Mouse (Mus musculus) limb, embryonic 10.5 days (tissue): Measurements from ENCODE around the gene Arhgef33. TPM values are rescaled to one million over a fixed set of nuclear protein-coding genes. Genes with fewer than 3 reads are reported as not detected.

Experiments
- DNase-seq: peaks from one replicate; pipeline ENCODE4 v3.0.0-alpha.2; 2017; ENCODE audit warnings: low spot score
- H3K27ac ChIP-seq: fragments of 300-500 bp; sonication (generic); 2 replicates; pipeline ENCODE4 v1.5.1; 2016; ENCODE audit warnings: mild to moderate bottlenecking
- H3K27me3 ChIP-seq: fragments of 300-500 bp; sonication (generic); 2 replicates; pipeline ENCODE4 v1.6.1; 2016; ENCODE audit warnings: low read depth, mild to moderate bottlenecking; ENCODE audit not compliant: poor library complexity, severe bottlenecking
- H3K36me3 ChIP-seq: fragments of 300-500 bp; sonication (generic); 2 replicates; pipeline ENCODE4 v1.6.1; 2016; ENCODE audit warnings: mild to moderate bottlenecking, moderate library complexity
- H3K4me1 ChIP-seq: fragments of 300-500 bp; sonication (generic); 2 replicates; pipeline ENCODE4 v1.6.1; 2016
- H3K4me3 ChIP-seq: fragments of 300-500 bp; sonication (generic); 2 replicates; pipeline ENCODE4 v1.5.1; 2016; ENCODE audit warnings: mild to moderate bottlenecking, moderate library complexity
- H3K9me3 ChIP-seq: fragments of 300-500 bp; sonication (generic); replicated peaks from 2 replicates; pipeline ENCODE4 v1.6.1; 2016; ENCODE audit warnings: mild to moderate bottlenecking
- WGBS: fragments of 180-500 bp; shearing (Covaris S2); methylation state at CpG from one replicate; pipeline ENCODE4 v1.1.7; 2016; 5-methylcytosine and 5-hydroxymethylcytosine counted together
- polyA plus RNA-seq: library from polyadenylated mRNA; unstranded; fragments of >200 nt; fragmentation: Nextera tagmentation; extraction: Ambion mirVana; gene quantifications from 2 replicates; pipeline ENCODE4 v1.2.1, GENCODE M21; 2016

The Arhgef33 gene
- polyA plus RNA-seq, 1 experiment from 2014 or later: 0.85 TPM

GRCm38 (mm10) chr17:80311761-80312160, 4.6 kb downstream of the Arhgef33 start:
- H3K36me3 ChIP-seq: no peaks in the 10 kb centered on the region
- H3K4me1 ChIP-seq: no peaks in the 10 kb centered on the region
- DNase-seq: no peak
- H3K27me3 ChIP-seq: no peaks in the 10 kb centered on the region
- no peak overlapping the region for H3K4me3 ChIP-seq
- no peaks in the 10 kb centered on the region for H3K9me3 ChIP-seq
- H3K27ac ChIP-seq: no peak overlapping the region
- 90% methylated on average over 9 of the region's 9 CpGs for WGBS

DNA sequence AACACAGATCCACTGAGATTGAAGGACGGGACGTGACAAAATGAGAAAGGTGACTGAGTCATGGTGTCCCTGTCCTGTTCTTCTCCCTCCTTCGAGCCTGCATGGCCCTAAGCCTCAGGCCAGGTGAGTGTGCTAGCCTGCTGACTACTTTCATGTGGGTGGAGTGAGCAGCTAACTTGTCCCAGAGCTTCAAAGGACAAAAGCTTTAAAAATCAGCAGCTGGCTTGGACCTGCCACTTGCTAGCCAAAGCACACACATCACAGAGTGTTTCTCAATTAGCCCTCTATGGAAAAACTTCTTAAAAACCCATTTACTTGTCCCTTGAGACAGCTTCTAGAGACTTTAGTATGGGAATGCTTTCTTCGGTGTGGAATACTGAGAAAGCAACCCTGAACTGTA, 5.2 kb downstream of the Arhgef33 start:
- Histone ChIP-seq H3K27ac (no peak overlapping the region), H3K36me3 (no peaks in the 10 kb centered on the region), H3K4me3 (no peak overlapping the region), H3K27me3 (no peaks in the 10 kb centered on the region), H3K4me1 (no peaks in the 10 kb centered on the region), H3K9me3 (no peaks in the 10 kb centered on the region)
- DNase-seq: no peak
- WGBS: 88% methylated on average over 4 of the region's 4 CpGs

- Histone ChIP-seq H3K36me3 (no peaks in the 10 kb centered on the region), H3K4me3 (no peak overlapping the region), H3K27me3 (no peaks in the 10 kb centered on the region), H3K4me1 (no peaks in the 10 kb centered on the region; the same call in 1 of the 2 replicates), H3K27ac (no peak overlapping the region), H3K9me3 (no peaks in the 10 kb centered on the region)
- 91% methylated on average over 6 of the region's 6 CpGs for WGBS
- DNase-seq: no peak
Measured at GRCm38 (mm10) chr17:80322228-80322627, 15.0 kb downstream of the Arhgef33 start.

DNA sequence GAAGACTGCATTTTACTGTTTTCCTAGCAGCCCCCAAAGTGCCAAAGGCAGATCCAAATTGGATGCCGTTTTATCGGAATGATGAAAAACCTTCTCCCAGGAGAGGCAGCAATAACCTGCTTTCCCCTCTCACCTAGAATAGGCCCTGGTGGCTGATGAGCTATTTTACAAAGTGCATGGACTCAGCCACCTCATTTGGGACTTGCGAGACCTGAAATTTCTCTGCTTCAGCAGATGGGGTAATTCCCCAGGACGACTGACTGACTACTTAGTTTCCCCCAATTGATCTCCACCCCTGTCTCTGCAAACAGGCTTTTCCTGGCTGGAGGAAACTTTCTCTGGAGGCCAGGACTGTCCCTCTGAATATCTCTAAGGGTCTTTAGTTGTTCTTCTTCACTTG, 15.8 kb downstream of the Arhgef33 start:
- no peaks in the 10 kb centered on the region for H3K9me3 ChIP-seq
- no peaks in the 10 kb centered on the region for H3K27me3 ChIP-seq
- H3K4me3 ChIP-seq: no peak overlapping the region
- no peaks in the 10 kb centered on the region; the same call in 1 of the 2 replicates for H3K4me1 ChIP-seq
- H3K36me3 ChIP-seq: no peaks in the 10 kb centered on the region
- WGBS: 75% methylated on average over 4 of the region's 4 CpGs
- no peak for DNase-seq
- no peak overlapping the region for H3K27ac ChIP-seq

GRCm38 (mm10) chr17:80323658-80324057, 16.5 kb downstream of the Arhgef33 start:
- no peak for DNase-seq
- WGBS: 80% methylated on average over 8 of the region's 8 CpGs
- H3K27ac ChIP-seq: no peak overlapping the region
- H3K27me3 ChIP-seq: no peaks in the 10 kb centered on the region
- H3K9me3 ChIP-seq: no peaks in the 10 kb centered on the region
- H3K4me3 ChIP-seq: no peak overlapping the region
- no peaks in the 10 kb centered on the region for H3K36me3 ChIP-seq
- no peaks in the 10 kb centered on the region; the same call in 1 of the 2 replicates for H3K4me1 ChIP-seq

DNA sequence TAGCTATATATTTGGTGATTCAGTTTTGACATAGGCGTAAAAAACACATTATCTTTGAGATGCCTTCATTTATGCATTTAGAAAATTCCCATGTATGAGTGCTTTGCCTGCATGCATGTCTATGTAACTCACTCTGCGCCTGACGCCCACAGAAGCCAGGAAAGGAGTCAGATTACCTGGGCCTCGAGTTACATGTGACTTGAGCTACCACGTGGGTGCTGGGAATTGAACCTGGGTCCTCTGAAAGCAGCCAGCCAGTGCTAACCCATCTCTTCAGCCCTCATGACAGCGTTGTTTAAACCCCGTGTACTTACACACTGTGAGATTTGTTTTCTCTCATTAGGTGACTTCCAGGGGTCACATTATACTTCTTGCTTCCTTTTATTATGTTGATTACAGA, 17.3 kb downstream of the Arhgef33 start:
- Histone ChIP-seq H3K9me3 (no peaks in the 10 kb centered on the region), H3K4me1 (no peaks in the 10 kb centered on the region; the same call in 1 of the 2 replicates), H3K27ac (no peak overlapping the region), H3K36me3 (no peaks in the 10 kb centered on the region), H3K4me3 (no peak overlapping the region), H3K27me3 (no peaks in the 10 kb centered on the region)
- no peak for DNase-seq
- WGBS: 82% methylated on average over 7 of the region's 7 CpGs

- WGBS: 92% methylated on average over 4 of the region's 5 CpGs
- Histone ChIP-seq H3K4me1 (no peaks in the 10 kb centered on the region; the same call in 1 of the 2 replicates), H3K9me3 (no peaks in the 10 kb centered on the region), H3K36me3 (no peaks in the 10 kb centered on the region), H3K27me3 (no peaks in the 10 kb centered on the region), H3K4me3 (no peak overlapping the region), H3K27ac (no peak overlapping the region)
- DNase-seq: no peak
Measured at GRCm38 (mm10) chr17:80325456-80325855, 18.2 kb downstream of the Arhgef33 start.

DNA sequence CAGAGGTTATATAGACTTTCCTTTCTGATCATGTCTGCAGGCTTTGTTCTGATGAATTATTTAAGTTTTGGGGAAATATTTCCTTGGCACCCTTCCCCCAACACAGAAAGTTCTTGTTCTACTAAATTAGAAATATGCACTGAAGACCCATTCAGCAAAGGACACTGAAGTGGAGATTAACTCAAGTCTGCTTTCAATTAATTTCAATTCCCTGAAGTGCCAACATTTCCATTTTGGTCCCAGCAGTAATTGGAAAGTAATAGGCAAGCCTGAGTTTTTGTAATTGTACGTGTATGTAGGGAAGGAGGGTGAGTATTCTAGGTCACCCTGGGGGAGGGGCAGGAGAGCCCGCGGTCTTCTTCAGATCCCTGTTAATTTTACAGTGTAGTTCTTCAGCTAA, 19.2 kb downstream of the Arhgef33 start:
- Histone ChIP-seq H3K36me3 (no peaks in the 10 kb centered on the region), H3K27me3 (no peaks in the 10 kb centered on the region), H3K4me1 (no peaks in the 10 kb centered on the region; the same call in 1 of the 2 replicates), H3K9me3 (no peaks in the 10 kb centered on the region), H3K27ac (no peak overlapping the region), H3K4me3 (no peak overlapping the region)
- no peak for DNase-seq
- whole genome bisulfite sequencing: 74% methylated on average over 3 of the region's 3 CpGs

DNA sequence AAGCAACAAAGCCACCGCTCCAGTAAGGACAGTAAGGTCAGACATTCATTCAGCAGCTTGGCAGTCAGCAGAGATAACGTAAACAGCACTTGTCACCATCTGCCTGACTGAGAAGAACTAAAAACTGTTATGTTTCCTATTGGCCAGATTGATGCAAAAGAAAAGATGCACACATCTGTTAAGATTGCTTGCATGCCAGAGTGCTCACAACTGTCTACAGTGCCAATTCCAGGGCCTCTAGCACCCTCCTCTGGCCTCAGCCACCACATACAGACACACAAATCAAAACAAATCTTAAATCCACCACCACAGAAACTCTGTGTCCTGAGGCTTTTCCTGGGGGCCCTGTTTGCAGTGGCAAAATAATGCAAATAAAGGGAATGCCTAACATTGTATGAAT, 25.2 kb downstream of the Arhgef33 start:
- no peak for DNase-seq
- no peaks in the 10 kb centered on the region for H3K36me3 ChIP-seq
- no peaks in the 10 kb centered on the region for H3K9me3 ChIP-seq
- no peaks in the 10 kb centered on the region for H3K4me1 ChIP-seq
- H3K27ac ChIP-seq: no peak overlapping the region
- H3K4me3 ChIP-seq: no peak overlapping the region
- WGBS: 90% methylated on average over 2 of the region's 2 CpGs
- no peaks in the 10 kb centered on the region for H3K27me3 ChIP-seq

GRCm38 (mm10) chr17:80345277-80345676, 38.1 kb downstream of the Arhgef33 start:
- 80% methylated on average over 4 of the region's 4 CpGs for whole genome bisulfite sequencing
- H3K9me3 ChIP-seq: no peaks in the 10 kb centered on the region
- DNase-seq: peak; percentile 35
- H3K27me3 ChIP-seq: no peaks in the 10 kb centered on the region
- H3K4me1 ChIP-seq: peaks cover 11% of the 10 kb centered on the region; the same call in 1 of the 2 replicates
- no peak overlapping the region for H3K4me3 ChIP-seq
- H3K27ac ChIP-seq: no peak overlapping the region
- H3K36me3 ChIP-seq: no peaks in the 10 kb centered on the region

DNA sequence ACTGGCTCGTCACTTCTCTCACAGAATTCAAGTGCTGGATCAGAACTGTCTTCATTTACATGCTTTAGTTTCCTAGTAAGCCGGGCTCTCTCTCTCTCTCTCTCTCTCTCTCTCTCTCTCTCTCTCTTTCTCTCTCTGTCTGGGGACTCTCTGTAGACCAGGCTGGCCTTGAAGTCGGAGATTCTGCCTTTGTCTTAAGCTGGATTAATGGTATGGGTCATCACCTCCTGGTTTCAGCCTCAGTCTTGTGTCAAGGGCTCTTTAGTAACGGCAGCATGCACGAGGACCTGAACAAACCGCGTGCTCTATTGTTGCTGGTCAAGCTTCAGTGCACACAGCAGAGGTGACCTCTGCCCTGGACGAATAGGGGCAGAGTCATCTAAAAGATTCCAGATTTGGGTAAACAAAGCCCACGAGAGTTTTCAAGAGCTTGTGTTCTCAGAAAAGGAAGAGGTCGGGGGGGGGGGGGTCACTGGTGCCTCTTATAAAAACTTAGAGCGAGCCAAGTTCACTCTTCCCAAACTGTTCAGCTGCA, 39.5 kb downstream of the Arhgef33 start:
- Histone ChIP-seq H3K36me3 (no peaks in the 10 kb centered on the region), H3K27me3 (no peaks in the 10 kb centered on the region), H3K4me1 (peaks cover 11% of the 10 kb centered on the region; the same call in 1 of the 2 replicates), H3K9me3 (no peaks in the 10 kb centered on the region), H3K27ac (0 out of 2 replicates have a peak overlapping the region, but pooled peaks have one; percentile 25), H3K4me3 (no peak overlapping the region)
- no peak for DNase-seq
- 71% methylated on average over 11 of the region's 11 CpGs for WGBS

DNA sequence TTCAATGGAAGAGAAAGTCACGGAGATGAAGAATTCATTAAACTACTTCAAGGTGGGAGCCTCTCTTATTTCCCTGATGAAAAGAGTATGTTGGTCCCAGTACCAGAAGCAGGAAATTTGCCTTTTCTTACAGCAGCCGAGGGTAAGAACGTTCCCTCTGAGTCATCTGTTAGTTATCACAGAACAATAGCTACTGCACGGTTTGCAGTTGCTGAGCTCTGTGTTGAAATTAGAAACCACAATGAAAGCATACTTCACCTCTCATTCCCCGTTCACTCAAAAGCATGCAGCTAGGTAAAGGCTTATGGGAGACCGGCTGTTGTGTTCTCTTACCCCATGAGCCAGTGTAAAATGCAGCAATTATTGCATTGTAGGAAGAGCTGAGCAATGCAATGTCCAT, 40.0 kb downstream of the Arhgef33 start:
- peak overlapping the region; percentile 12; the same call in 1 of the 2 replicates for H3K27ac ChIP-seq
- DNase-seq: no peak
- peaks cover 11% of the 10 kb centered on the region; the same call in 1 of the 2 replicates for H3K4me1 ChIP-seq
- H3K27me3 ChIP-seq: no peaks in the 10 kb centered on the region
- no peaks in the 10 kb centered on the region for H3K9me3 ChIP-seq
- H3K4me3 ChIP-seq: no peak overlapping the region
- 64% methylated on average over 6 of the region's 6 CpGs for WGBS
- no peaks in the 10 kb centered on the region for H3K36me3 ChIP-seq

- no peak for DNase-seq
- H3K27me3 ChIP-seq: no peaks in the 10 kb centered on the region
- H3K36me3 ChIP-seq: no peaks in the 10 kb centered on the region
- H3K4me3 ChIP-seq: no peak overlapping the region
- no peak overlapping the region for H3K27ac ChIP-seq
- no peaks in the 10 kb centered on the region for H3K4me1 ChIP-seq
- WGBS: 90% methylated on average over 8 of the region's 8 CpGs
- H3K9me3 ChIP-seq: no peaks in the 10 kb centered on the region
Measured at GRCm38 (mm10) chr17:80360245-80360644, 53.0 kb downstream of the Arhgef33 start.

DNA sequence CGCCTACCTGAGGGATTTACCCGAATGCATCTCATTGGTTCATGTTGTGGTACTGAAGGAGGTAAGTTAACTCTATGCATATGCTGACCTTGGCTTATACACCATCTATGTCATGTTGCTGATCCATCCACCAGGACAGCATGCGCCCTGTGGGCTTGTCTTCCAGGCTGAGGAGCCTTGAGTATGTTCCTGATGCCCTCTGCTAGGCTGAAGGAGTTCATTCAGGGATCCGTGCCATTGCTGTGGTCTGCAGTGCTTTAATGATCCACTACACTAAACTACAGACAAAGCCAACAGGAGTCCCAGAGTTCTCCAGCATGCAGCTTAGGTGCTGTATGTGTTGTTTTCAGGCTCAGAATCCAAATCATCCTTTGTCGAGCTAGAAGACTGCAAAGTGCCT, 60.1 kb downstream of the Arhgef33 start:
- 93% methylated on average over 5 of the region's 5 CpGs for WGBS
- Histone ChIP-seq H3K4me3 (no peak overlapping the region), H3K9me3 (no peaks in the 10 kb centered on the region), H3K27me3 (peaks cover 16% of the 10 kb centered on the region), H3K27ac (no peak overlapping the region), H3K36me3 (no peaks in the 10 kb centered on the region), H3K4me1 (no peaks in the 10 kb centered on the region)
- DNase-seq: no peak
